Comparison of ENCODE assay signal across 9 mouse cellular contexts in genomic region chr2:146214715-146215114, GRCm38 (mm10). TPM values are rescaled to one million over a fixed set of nuclear protein-coding genes. Genes with fewer than 3 reads are reported as not detected.
DNase-seq lines count a peak whose midpoint lies in the region; ATAC-seq and TF ChIP-seq lines count a peak whose summit lies in the region.
"Had no signal": no experiment of that assay in that cellular context is flagged by ENCODE, and none has a peak within 500 bp of the region (broad histone marks: within the 10 kb centered on the region; RNA-seq: fewer than 3 reads in every experiment).

No protein-coding gene starts in this region.

- peak; percentile 75 for TF ChIP-seq CTCF in E14TG2a.4 (conservative IDR thresholded peaks at IDR 0.05; ENCODE audit: low read length)
- peak; percentile 82 for TF ChIP-seq CTCF in cerebellum, adult 2 months (IDR thresholded peaks at IDR 0.05; ENCODE audit: borderline replicate concordance, insufficient read depth, low read depth, low read length)

- peaks cover 54% of the 10 kb centered on the region for H3K27me3 ChIP-seq in heart, embryonic 10.5 days (ENCODE audit: insufficient read depth, poor library complexity, severe bottlenecking)
- peaks cover 48% of the 10 kb centered on the region for H3K27me3 ChIP-seq in E14TG2a.4 (ENCODE audit: insufficient read depth, low read length)
- H3K27me3 ChIP-seq in cerebellum, adult 2 months (ENCODE audit: control insufficient read depth, insufficient read depth, low read length): peaks cover 3% of the 10 kb centered on the region; the same call in 1 of the 2 replicates
- H3K27me3 ChIP-seq in limb, embryonic 11.5 days (ENCODE audit: control insufficient read depth, insufficient read depth, low read length): peaks cover 37% of the 10 kb centered on the region

- DNase-seq in heart, adult 18-20 months: peak; percentile 24 to 49
- DNase-seq in heart, embryonic 10.5 days (ENCODE audit: low spot score): no peak
- peak; percentile 30 to 43 for DNase-seq in cerebellum, adult 2 months
- DNase-seq in heart, postnatal 4 days: peak; percentile 58
- peak; percentile 56 for DNase-seq in limb, embryonic 11.5 days (ENCODE audit: low spot score)
- peak; percentile 34 for DNase-seq in retina, adult 2 months (ENCODE audit: low read depth, low spot score)
- DNase-seq in urinary bladder, postnatal 25 days (ENCODE audit: low spot score): no peak

- no peaks in the 10 kb centered on the region for H3K9me3 ChIP-seq in heart, embryonic 10.5 days
- H3K9me3 ChIP-seq in E14TG2a.4 (ENCODE audit: low read length): no peaks in the 10 kb centered on the region
- H3K9me3 ChIP-seq in limb, embryonic 11.5 days (ENCODE audit: control insufficient read depth, low read length): no peaks in the 10 kb centered on the region
- H3K9me3 ChIP-seq: neural tube, embryonic 13.5 days had no signal

- WGBS in heart, embryonic 10.5 days: 4% methylated on average over 9 of the region's 9 CpGs
- WGBS in cerebellum, adult 2 months: 3% methylated on average over 9 of the region's 9 CpGs
- WGBS in limb, embryonic 11.5 days: 3% methylated on average over 9 of the region's 9 CpGs

- no peaks in the 10 kb centered on the region for H3K36me3 ChIP-seq in heart, embryonic 10.5 days
- no peaks in the 10 kb centered on the region for H3K36me3 ChIP-seq in E14TG2a.4 (ENCODE audit: insufficient read depth, low read length)
- H3K36me3 ChIP-seq in limb, embryonic 11.5 days (ENCODE audit: control insufficient read depth, insufficient read depth, low read length): no peaks in the 10 kb centered on the region
- H3K36me3 ChIP-seq: neural tube, embryonic 13.5 days had no signal

- no peak overlapping the region for H3K27ac ChIP-seq in heart, embryonic 10.5 days
- H3K27ac ChIP-seq in cerebellum, adult 2 months (ENCODE audit: insufficient read depth, low read length): no peak overlapping the region
- no peak overlapping the region for H3K27ac ChIP-seq in limb, embryonic 11.5 days (replicated peaks; ENCODE audit: low read depth, low read length)
- H3K27ac ChIP-seq: neural tube, embryonic 13.5 days had no signal

- ATAC-seq in limb, embryonic 11.5 days (ENCODE audit: insufficient number of reproducible peaks, low FRiP score, low TSS enrichment, low read depth): no peak

- H3K4me3 ChIP-seq in heart, embryonic 10.5 days: no peak overlapping the region
- no peak overlapping the region for H3K4me3 ChIP-seq in E14TG2a.4 (replicated peaks; ENCODE audit: low read length)
- H3K4me3 ChIP-seq in cerebellum, adult 2 months (replicated peaks; ENCODE audit: insufficient read depth, low read depth, low read length): no peak overlapping the region
- H3K4me3 ChIP-seq in limb, embryonic 11.5 days (ENCODE audit: low read depth, low read length): no peak overlapping the region
- H3K4me3 ChIP-seq: neural tube, embryonic 13.5 days had no signal

- H3K9ac ChIP-seq in limb, embryonic 11.5 days (ENCODE audit: low read length): no peak overlapping the region
- H3K9ac ChIP-seq: neural tube, embryonic 13.5 days had no signal

- no peak overlapping the region for H3K4me2 ChIP-seq in limb, embryonic 11.5 days (ENCODE audit: low read depth, severe bottlenecking)
- H3K4me2 ChIP-seq: neural tube, embryonic 13.5 days had no signal

- no peak for TF ChIP-seq POLR2A in cerebellum, adult 2 months (IDR thresholded peaks at IDR 0.05; ENCODE audit: borderline replicate concordance, insufficient read depth, low read length)

- peaks cover 29% of the 10 kb centered on the region for H3K4me1 ChIP-seq in heart, embryonic 10.5 days
- H3K4me1 ChIP-seq in E14TG2a.4 (replicated peaks; ENCODE audit: low read depth, low read length): peaks cover 34% of the 10 kb centered on the region
- peaks cover 4% of the 10 kb centered on the region; the same call in 1 of the 2 replicates for H3K4me1 ChIP-seq in cerebellum, adult 2 months (ENCODE audit: control insufficient read depth, insufficient read depth, low read length)
- 0 out of 2 replicates have a peak, but pooled peaks cover 3% of the 10 kb centered on the region for H3K4me1 ChIP-seq in limb, embryonic 11.5 days (ENCODE audit: control insufficient read depth, insufficient read depth, low read length)

RNA-seq across cellular contexts. Expression of gene Insm1, which starts 7.0 kb away (rescaled TPM):
- total RNA-seq in heart, adult 18-20 months (2021): under 1 TPM in 1 of 2 experiments, not detected in 1; 0.15 TPM
- 0.04 and 0.05 TPM in 2 replicates for polyA plus RNA-seq in heart, embryonic 10.5 days (2016; fragmentation: Nextera tagmentation; extraction: Ambion mirVana)
- 0.65 and 0.74 TPM in 2 replicates for polyA plus RNA-seq in cerebellum, adult 2 months (2012; rRNA removed)
- total RNA-seq in heart, postnatal 4 days (2021): not detected
- polyA plus RNA-seq in limb, embryonic 11.5 days (2014; fragmentation: Nextera tagmentation; extraction: Ambion mirVana): 0.06 and 0.09 TPM in 2 replicates

Comparison
In these comparisons a context has a peak if more than half of its experiments do, and no peak if none do; other contexts are left out.
1. DNase-seq: peak in heart, adult 18-20 months (2 of 2), cerebellum, adult 2 months (2 of 2), heart, postnatal 4 days (single experiment), limb, embryonic 11.5 days (single experiment) and retina, adult 2 months (single experiment); none in heart, embryonic 10.5 days (single experiment) and urinary bladder, postnatal 25 days (single experiment).